In the genomic region with DNA sequence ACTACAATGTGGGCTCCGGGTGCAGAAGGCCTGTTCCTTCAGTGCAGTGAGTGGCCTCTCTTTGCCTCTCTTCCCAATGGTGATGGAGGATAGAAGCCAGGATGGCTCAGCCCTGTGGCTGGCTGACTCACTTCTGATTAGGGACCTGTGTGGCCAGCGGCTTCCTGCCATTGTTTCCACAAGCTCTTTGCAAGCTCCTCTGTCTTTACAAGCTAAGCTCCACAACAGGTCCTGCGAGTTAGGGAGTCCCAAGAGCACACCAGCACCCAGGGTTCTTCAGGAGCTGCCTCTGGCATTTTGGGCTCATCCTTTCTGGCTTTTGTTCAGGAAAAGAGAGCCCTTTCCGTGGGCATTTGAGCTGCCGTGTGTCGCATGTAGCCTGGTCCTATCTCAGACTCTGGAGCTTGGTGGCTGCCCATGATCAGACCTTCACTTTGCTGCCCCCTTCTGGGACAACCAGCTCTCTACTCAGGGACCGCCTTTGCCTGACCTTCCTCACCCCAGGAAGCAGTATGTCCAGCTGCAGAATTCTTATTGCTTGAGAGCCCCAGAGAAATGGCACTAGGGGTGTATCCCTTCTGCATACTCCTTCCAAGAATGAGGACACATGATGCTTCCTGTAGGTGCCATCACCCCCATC, we compare ENCODE assay signal across 8 mouse cellular contexts.
A peak's percentile ranks its signal among the peaks of the same experiment; 100 is the strongest.
DNase-seq lines count a peak whose midpoint lies in the region; ATAC-seq and TF ChIP-seq lines count a peak whose summit lies in the region.

No protein-coding gene starts in this region.

- peak; percentile 36 for DNase-seq in c-Kit-negative CD71-positive TER-119-positive erythroid progenitor cells, embryonic 14.5 days (ENCODE audit: low read depth, low spot score)
- DNase-seq in fibroblast of lung, adult 2 months (ENCODE audit: low read depth) = peak; percentile 40
- DNase-seq in kidney, postnatal 36 days = peak; percentile 91 to 93
- DNase-seq in lung, adult 18-20 months = peak; percentile 82 to 89
- peak; percentile 24 for DNase-seq in testis, postnatal 14 days (ENCODE audit: low spot score)

- H3K9ac ChIP-seq in ES-Bruce4 (ENCODE audit: low read depth, poor library complexity, severe bottlenecking) = no peak overlapping the region
- H3K9ac ChIP-seq in heart, embryonic 15.5 days = no peak overlapping the region
- no peak overlapping the region for H3K9ac ChIP-seq in neural tube, embryonic 15.5 days (replicated peaks)

- H3K27me3 ChIP-seq in ES-Bruce4 (ENCODE audit: control insufficient read depth, insufficient read depth, low read length, poor library complexity, severe bottlenecking) = no peaks in the 10 kb centered on the region
- H3K27me3 ChIP-seq in heart, embryonic 15.5 days = no peaks in the 10 kb centered on the region
- H3K27me3 ChIP-seq in neural tube, embryonic 15.5 days (replicated peaks) = no peaks in the 10 kb centered on the region

- 13% methylated on average over 7 of the region's 7 CpGs for WGBS in heart, embryonic 15.5 days
- 14% methylated on average over 7 of the region's 7 CpGs for WGBS in neural tube, embryonic 15.5 days

- H3K36me3 ChIP-seq in ES-Bruce4 (ENCODE audit: control insufficient read depth, insufficient read depth, low read length, poor library complexity, severe bottlenecking) = no peaks in the 10 kb centered on the region
- H3K36me3 ChIP-seq in heart, embryonic 15.5 days = no peaks in the 10 kb centered on the region
- H3K36me3 ChIP-seq in neural tube, embryonic 15.5 days = no peaks in the 10 kb centered on the region

- TF ChIP-seq CTCF in ES-Bruce4 (IDR thresholded peaks at IDR 0.05; ENCODE audit: low read depth, low read length) = peak; percentile 81

- 0 out of 2 replicates have a peak, but pooled peaks have one; percentile 16 for TF ChIP-seq EP300 in ES-Bruce4 (IDR thresholded peaks at IDR 0.05; ENCODE audit: insufficient read depth, low read depth, low read length)

- H3K4me2 ChIP-seq in heart, embryonic 15.5 days = peak overlapping the region; percentile 50
- no peak overlapping the region for H3K4me2 ChIP-seq in neural tube, embryonic 15.5 days

- H3K4me1 ChIP-seq in ES-Bruce4 (ENCODE audit: control insufficient read depth, insufficient read depth, low read length) = peaks cover 15% of the 10 kb centered on the region
- peaks cover 56% of the 10 kb centered on the region for H3K4me1 ChIP-seq in heart, embryonic 15.5 days (replicated peaks)
- peaks cover 87% of the 10 kb centered on the region for H3K4me1 ChIP-seq in neural tube, embryonic 15.5 days

- H3K27ac ChIP-seq in ES-Bruce4 (ENCODE audit: insufficient read depth, low read length) = peak overlapping the region; percentile 82
- peak overlapping the region; percentile 80 for H3K27ac ChIP-seq in heart, embryonic 15.5 days
- H3K27ac ChIP-seq in neural tube, embryonic 15.5 days (replicated peaks) = peak overlapping the region; percentile 41; the same call in 1 of the 2 replicates

- H3K4me3 ChIP-seq in ES-Bruce4 (ENCODE audit: low read depth, low read length) = no peak overlapping the region
- H3K4me3 ChIP-seq in heart, embryonic 15.5 days = no peak overlapping the region
- no peak overlapping the region for H3K4me3 ChIP-seq in neural tube, embryonic 15.5 days (replicated peaks)

- ATAC-seq in heart, embryonic 15.5 days (replicated peaks; ENCODE audit: insufficient number of reproducible peaks, insufficient read depth, low FRiP score, low read depth) = peak; percentile 59
- ATAC-seq in neural tube, embryonic 15.5 days (ENCODE audit: low FRiP score) = no peak

- no peaks in the 10 kb centered on the region for H3K9me3 ChIP-seq in ES-Bruce4 (replicated peaks; ENCODE audit: control insufficient read depth, insufficient read depth, low read length, poor library complexity, severe bottlenecking)
- no peaks in the 10 kb centered on the region for H3K9me3 ChIP-seq in heart, embryonic 15.5 days (replicated peaks)
- no peaks in the 10 kb centered on the region for H3K9me3 ChIP-seq in neural tube, embryonic 15.5 days (replicated peaks)

- no peak for TF ChIP-seq POLR2A in ES-Bruce4 (IDR thresholded peaks at IDR 0.05; ENCODE audit: insufficient read depth, low read length)

Comparison
In these comparisons a context has a peak if more than half of its experiments do, and no peak if none do; other contexts are left out.
1. DNase-seq: peak in every context shown above with its lines; median percentile 92 in kidney, postnatal 36 days; 86 in lung, adult 18-20 months; 40 in fibroblast of lung, adult 2 months; 36 in c-Kit-negative CD71-positive TER-119-positive erythroid progenitor cells, embryonic 14.5 days; 24 in testis, postnatal 14 days.